Mouse (Mus musculus) cerebellum, adult 11-12 months (tissue): ENCODE results near the gene Stk17b.

Experiments
- DNase-seq: peaks from one replicate; pipeline ENCODE4 v3.0.0; 2022

Gene Stk17b

GRCm38 (mm10) chr1:53784721-53785418 lies at the start of gene Stk17b:
Gene Stk17b (minus strand): TSS chr1:53785224.
- DNase-seq = peak; percentile 59

DNA sequence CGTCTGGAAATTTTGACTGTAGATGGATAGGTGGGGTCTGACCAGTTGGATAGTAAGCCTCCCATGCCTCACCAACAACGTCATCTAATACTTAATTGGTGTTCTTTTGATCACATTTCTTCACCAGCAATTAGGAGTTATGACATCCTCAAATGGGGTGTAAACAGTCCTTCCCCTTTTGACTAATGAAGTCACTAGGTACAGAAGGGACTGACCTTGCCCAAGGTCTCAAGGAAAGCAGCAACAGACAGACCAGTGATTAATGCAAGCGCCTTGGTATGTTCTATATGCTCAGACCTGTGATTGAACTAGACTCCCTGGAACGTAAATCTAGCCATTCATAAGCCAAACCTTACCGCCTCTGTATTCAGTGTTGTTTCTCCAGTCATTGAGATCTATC lies 45.3 kb upstream of the Stk17b start:
- DNase-seq = no peak

GRCm38 (mm10) chr1:53829089-53829488 lies 44.1 kb upstream of the Stk17b start:
- no peak for DNase-seq

GRCm38 (mm10) chr1:53824446-53825337 lies 39.7 kb upstream of the Stk17b start:
- no peak for DNase-seq

- DNase-seq = no peak
Observed at GRCm38 (mm10) chr1:53823687-53824445, 38.8 kb upstream of the Stk17b start.

- DNase-seq = no peak
Observed at GRCm38 (mm10) chr1:53821983-53822382, 37.0 kb upstream of the Stk17b start.

GRCm38 (mm10) chr1:53820041-53820632 lies 35.1 kb upstream of the Stk17b start:
- DNase-seq = no peak

- no peak for DNase-seq
Observed at GRCm38 (mm10) chr1:53818072-53818862, 33.2 kb upstream of the Stk17b start.

DNA sequence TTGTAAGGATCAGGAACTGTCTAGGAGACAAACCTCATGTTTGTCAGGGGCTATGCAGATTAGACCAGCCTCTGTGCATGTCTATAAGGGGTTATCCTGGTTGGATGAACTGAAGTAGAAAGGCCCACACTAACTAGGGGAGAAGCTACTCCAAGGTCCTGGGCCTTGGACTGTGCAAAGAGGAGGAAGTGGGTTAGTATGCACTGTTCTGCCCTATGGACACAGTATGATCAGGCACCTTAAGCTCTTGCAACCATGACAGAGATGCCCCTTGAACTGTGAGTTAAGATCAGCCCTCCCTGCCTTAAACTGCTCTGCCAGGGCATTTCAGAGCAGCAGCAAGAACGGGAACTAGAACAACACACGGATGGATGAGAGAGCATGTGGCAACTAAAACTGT lies 31.3 kb upstream of the Stk17b start:
- no peak for DNase-seq

- DNase-seq = no peak
Observed at GRCm38 (mm10) chr1:53814077-53814705, 29.2 kb upstream of the Stk17b start.

- no peak for DNase-seq
Observed at GRCm38 (mm10) chr1:53811919-53812318, 26.9 kb upstream of the Stk17b start.

DNA sequence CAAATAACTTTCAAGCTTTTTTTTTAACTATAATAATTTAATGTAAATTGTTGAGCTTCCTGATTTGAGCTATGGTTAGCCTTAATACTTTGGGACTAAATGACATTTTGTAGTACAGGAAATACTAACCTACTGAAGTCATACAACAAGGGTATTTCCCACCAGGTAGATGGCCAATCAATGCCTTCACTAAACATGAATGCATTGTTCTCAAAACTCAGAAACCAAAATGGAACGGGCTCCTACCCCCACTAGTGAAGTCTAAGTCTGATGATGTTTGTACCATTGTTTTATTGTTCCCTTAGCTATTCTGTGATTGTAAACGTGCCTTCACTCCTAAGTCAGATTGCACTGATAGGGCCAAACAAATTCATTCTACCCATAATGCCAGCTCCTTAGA lies 23.2 kb upstream of the Stk17b start:
- DNase-seq = no peak

GRCm38 (mm10) chr1:53797811-53798210 lies 12.8 kb upstream of the Stk17b start:
- DNase-seq = no peak

- no peak for DNase-seq
Observed at GRCm38 (mm10) chr1:53797074-53797473, 12.1 kb upstream of the Stk17b start.

- no peak for DNase-seq
Observed at GRCm38 (mm10) chr1:53796271-53796670, 11.2 kb upstream of the Stk17b start.

GRCm38 (mm10) chr1:53795591-53795990 lies 10.6 kb upstream of the Stk17b start:
- no peak for DNase-seq

- no peak for DNase-seq
Observed at GRCm38 (mm10) chr1:53795081-53795480, 10.1 kb upstream of the Stk17b start.

DNA sequence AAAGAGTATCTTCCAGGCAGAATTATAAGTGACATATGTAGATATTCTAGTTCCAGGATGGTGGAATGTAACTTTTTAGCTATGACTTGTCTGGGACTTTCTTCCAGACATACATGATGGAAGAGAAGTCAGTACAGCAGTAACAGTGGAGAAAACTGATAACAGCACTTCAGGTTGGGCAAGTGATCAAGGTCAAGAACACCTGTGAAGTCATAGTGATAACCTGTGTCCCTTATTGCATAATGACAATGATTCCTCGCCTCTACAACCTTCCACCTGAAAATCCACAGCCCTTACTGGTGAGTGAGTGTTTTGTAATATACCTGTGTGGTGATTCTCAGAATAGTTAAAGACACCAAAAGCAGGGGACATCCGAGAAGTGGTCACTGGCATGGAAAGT lies 9.3 kb upstream of the Stk17b start:
- DNase-seq = no peak

DNA sequence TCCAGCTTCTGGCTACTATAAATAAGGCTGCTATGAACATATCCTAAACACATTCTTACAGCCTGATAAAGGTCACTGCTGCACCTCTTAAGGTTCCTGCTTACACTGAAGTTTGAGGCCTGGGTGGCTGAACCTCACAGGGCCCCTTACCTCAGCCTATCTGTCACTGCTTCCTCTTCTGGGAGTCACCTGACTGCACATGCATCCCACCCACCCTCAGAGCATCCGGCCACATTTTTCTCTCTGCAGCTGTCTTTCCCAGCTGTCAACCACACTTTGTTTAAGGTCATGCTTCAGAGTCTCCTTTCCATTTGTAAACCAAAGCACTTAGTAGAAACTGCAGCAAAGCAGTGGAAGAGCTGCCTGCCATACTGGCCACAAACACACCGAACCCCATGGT lies 6.3 kb upstream of the Stk17b start:
- DNase-seq = no peak

- no peak for DNase-seq
Observed at GRCm38 (mm10) chr1:53784291-53784720, 718 bp downstream of the Stk17b start.

DNA sequence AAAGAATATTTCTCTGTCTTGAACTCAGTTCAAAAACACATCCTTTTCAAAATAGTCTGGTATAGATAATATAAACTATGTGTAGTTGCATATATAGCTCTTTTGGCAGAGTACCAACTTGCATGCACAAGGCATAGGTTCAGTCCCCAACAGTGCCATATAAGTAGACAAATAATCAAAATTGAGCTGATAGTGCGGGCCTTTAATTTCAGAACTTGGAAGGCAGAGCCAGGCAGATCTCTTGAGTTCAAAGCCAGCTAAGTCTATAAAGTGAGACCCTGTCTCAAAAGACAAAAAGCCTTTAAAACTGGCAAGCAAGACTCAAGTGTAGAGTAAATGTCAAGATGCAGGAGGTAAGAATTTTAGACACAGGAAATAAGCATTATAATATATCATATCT lies 2.1 kb downstream of the Stk17b start:
- no peak for DNase-seq

- DNase-seq = no peak
Observed at GRCm38 (mm10) chr1:53782079-53782478, 2.9 kb downstream of the Stk17b start.
